Mouse (Mus musculus) frontal cortex, postnatal 25 days (tissue): ENCODE measurements around the gene Hoxd13.

Source experiments
- DNase-seq, 2 experiments: peaks; one replicate each; pipeline ENCODE4 v3.0.0; 2022; ENCODE audit warnings: low spot score in 2 of 2

The Hoxd13 gene

DNA sequence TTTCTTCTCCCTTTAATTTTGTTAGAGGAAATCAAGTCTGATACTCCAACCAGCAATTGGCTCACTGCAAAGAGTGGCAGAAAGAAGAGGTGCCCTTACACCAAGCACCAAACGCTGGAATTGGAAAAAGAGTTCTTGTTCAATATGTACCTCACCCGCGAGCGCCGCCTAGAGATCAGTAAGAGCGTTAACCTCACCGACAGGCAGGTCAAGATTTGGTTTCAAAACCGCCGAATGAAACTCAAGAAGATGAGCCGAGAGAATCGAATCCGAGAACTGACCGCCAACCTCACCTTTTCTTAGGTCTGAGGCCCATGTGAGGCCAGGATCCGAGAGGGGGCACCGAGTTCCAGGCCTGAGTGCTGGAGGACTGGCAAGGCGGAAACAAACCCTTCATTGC lies 26.0 kb downstream of the Hoxd13 start:
- no peak for DNase-seq

DNA sequence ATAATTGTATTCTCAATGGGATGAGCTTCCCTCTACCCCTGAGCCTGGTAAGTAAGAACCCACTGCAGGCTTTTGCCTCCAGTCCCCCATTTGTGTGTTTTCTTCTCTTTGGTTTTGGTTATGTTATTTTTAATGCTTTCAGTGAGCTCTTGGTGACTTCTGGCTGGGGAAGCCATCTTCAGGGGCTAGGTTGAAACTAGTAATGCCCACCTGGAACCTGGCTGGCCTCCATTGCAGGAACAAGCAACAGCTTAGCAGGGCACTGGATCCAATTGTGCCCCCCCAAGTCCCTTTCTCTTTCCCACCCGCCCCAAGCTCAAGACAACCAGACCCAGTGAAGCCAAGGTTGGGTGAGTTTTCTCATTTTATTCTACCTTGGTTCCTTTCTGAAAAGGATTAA lies 27.3 kb downstream of the Hoxd13 start:
- no peak for DNase-seq

DNA sequence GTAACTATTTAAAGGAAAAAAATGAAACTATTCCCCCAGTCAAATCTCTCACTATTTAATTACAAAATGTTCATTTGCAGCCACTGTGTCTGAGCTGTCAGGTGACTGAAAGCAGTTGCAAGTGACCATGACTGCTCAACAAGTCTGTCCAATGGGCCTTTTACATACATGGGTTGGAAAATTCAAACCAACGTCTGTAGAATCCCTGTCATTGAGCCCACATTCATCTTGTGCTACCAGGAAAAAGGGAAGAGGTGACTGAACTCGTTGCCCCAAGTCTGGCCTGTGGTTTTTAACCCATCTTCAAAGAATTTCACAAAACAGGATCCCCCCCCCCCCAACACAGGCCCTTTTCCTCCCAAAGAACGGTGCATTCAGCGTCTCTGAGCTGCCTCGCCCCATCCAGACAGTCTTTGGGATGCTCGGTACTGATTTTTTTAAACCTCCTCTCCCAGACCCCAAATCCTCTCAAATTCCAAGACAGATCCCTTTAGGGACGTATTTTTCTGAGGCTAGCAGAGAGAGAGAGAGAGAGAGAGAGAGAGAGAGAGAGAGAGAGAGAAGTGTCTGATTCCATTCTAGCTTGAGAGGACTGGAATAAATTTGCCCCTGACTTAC lies 27.8 kb downstream of the Hoxd13 start:
- DNase-seq: no peak

DNA sequence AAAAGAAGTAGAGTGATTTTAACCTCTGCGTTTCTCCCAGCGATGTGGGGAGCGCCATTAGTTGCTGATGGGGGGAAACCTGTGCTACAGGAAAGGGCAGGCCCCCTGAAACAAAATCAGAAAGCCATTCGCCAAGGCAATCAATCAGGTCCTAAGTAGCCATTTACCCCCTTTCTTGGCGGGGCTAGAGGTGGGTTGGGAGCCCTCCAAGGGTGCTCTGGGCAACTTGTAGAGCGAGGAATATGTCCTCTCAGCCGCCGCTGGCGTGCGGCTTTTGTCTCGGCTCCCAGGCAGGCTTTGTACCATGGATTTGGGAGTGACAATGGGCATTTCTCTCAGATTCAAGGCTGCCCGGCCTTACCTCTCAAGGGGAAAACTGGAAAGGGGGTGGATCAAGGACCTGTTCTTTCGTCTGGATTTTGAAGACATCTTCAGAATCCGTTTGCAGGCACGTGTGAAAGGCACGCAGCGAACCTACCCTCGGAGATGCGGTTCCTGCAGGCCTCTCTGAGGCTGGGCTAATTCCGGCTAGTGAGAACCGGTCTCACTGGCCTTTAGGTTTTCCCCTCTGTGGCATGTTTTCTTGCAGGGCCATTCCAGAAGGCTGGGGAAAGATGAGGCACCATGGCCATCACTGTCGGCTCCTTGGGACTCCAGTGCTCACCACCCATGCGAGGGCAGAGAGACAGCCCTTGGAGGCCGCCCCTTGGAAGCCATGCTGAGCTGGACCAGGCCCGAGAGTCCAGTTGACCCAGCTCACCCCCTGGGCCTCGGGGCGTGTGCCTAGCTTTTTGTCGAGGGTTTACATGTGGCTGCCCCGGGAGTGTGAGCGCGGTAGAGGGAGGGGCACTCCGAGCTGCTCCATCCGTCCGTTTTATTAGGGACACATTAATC lies 28.6 kb downstream of the Hoxd13 start:
- no peak for DNase-seq

DNA sequence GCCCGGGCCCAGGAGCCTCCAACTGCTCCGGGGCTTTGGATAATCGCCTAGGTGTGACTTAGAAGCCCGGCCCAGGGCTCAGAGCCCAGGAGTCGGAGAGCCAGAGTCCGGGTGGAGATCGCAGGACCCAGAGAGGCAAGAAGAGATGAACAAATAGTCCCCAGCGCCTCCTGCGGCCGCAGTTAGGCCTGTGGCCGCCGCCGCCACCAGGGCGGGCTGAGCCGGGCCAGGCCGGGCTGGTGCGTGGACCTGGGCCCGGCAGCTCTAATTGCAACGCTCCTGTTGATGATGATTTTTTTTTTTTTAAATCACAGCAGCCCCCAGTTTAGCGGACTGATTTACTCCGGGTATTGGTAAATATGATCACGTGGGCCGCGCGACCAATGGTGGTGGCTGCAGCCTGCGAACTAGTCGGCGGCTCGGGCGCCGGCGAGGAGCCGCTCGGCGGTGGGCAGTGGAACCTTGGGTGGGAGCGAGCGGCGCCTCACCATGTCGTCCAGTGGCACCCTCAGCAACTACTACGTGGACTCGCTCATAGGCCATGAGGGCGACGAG lies 29.5 kb downstream of the Hoxd13 start, which contains the start of gene Hoxd9:
Hoxd9 (plus strand) TSS at position 161 of the 555 bp plus-strand sequence.
- no peak for DNase-seq

DNA sequence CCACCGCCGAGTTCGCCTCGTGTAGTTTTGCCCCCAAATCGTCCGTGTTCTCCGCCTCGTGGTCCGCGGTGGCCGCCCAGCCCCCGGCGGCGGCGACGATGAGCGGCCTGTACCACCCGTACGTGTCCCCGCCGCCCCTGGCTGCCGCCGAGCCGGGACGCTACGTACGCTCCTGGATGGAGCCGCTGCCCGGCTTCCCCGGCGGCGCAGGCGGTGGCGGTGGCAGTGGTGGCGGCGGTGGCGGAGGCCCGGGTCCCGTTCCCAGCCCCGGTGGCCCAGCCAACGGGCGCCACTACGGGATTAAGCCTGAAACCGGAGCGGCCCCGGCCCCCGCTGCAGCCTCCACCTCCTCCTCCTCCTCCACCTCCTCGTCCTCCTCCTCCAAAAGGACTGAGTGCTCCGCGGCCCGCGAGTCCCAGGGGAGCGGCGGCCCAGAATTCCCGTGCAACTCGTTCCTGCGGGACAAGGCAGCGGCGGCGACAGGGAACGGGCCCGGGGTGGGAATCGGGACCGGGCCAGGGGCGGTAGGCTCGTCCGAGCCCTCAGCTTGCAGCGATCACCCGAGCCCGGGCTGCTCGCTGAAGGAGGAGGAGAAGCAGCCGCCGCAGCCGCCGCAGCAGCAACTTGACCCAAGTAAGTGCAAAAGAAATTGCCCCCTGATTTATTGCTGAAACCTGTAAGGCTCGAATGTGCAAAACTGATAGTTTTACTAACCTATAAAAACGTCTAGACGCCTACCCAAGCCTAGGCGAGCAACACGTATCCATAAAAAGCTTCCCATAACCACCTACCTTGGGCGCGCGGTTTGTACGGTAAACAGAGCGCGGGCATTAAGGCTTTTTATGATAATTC lies 30.3 kb downstream of the Hoxd13 start:
- DNase-seq: no peak

DNA sequence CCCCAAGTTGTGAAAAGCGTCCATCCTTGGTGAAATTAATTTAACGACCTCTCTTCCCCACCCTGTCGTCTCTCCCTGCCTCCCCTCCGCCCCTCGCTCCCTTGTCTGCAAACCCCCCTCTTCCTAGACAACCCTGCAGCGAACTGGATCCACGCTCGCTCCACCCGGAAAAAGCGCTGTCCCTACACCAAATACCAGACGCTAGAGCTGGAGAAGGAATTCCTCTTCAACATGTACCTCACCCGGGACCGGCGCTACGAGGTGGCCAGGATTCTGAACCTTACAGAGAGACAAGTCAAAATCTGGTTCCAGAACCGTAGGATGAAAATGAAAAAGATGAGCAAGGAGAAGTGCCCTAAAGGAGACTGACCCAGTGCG lies 30.9 kb downstream of the Hoxd13 start:
- no peak for DNase-seq

DNA sequence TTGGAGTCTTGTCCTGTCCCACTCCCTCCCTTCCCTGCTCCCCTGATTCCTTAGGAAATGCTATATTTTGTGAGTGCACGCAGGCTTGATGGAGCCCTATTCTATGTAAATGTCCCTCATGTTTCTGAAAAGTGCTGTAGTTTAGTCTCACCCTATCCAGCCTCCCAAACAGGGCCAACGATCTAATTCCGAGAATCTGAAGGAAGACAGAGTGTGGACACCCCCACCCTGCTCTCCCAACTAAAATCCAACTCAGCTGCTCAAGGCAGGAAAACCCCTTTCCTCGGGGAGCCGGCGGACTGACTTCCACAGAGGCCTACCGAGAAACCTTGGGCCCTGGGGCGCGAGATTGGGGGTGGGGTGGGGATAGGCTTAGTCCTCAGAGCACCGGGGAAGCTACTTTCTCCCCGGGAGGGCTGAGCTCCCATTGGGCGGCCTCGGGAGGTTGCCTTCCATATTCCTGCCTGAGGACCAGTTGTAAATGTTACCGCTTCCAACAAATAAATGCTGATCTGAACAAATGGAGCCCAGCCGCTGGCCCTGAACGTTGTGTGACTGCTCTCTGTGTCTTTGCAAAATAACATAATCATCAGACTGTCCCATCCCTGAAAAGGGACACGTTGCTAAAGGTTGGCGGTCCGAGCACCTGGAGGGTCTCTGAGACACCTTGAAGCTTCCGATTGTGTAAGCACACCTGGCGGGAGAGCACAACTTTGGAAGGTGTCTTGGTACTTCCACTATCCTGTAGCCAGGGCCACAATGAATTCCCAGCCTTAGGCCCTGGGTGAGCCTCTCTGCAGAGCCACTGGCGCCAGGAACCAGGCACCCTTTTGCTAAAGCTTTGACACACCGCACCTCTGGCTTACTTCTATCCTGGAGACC lies 31.8 kb downstream of the Hoxd13 start:
- no peak for DNase-seq

DNA sequence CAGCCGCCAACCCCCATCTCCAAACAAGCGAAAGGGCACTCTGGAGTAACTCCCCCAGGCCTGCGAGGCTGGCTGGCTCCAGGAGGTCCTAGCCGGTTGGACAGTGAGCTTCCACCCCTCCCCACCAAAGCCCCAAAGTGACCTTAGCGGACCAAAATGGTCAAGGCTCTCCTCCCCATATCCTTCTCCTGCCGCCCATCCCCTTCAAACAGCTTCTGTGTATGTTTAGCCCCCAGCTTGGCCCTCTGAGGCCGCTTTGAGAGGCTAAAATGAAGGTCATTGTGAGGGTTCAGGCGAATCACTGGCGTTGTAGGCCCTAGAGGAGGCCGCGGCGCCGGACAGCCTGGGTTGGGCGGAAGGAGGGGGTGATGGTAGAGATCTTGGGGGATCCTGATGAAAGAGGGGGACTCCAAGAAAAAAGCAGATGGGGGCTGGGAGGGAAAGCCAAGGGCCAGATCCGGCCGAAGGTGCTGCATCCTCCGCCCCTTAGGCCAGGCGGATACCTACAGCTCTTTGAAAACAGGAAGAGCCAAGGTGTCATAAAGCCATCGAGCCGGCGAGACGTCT lies 32.5 kb downstream of the Hoxd13 start:
- no peak for DNase-seq

DNA sequence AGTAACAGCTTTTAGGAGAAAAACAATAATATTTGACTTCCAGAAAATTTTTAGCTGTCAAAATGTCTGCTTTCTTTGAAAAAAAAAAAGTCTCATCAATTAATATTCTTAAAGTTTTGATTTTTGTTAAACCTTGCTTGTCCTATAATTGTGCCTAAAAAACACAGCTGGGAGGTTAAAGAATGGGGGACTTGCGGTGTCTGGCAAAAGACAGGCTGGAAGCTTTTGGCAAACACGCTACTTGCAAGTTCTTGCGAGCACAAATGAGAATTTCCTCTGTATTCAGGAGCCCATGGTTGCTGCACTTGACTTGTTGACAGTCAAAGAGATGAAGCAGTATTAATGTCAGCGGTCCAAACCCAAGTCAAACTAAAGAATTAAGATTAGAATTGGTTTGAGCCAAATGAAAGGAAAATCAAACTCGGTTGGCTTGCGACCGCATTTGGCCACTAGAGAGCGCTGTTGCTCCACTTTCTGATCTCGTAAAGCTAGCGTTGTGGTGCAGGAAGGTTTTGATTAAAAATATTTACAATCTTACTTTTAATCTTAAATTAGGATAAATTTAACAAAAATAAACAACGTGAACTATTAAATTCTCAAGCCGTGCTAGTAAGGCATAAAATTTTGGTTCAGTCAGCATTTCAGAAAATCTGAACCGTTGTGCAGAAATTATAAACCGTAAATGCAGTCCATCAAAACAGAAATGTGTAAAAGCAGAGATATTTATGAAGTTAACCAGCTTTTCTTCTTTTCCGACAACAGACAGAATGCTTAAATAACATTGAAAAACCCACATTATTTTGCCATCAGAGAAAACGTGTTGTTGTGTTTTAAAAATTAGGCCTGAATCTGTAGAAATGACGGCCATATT lies 34.1 kb downstream of the Hoxd13 start:
- peak; percentile 78 to 79 for DNase-seq

DNA sequence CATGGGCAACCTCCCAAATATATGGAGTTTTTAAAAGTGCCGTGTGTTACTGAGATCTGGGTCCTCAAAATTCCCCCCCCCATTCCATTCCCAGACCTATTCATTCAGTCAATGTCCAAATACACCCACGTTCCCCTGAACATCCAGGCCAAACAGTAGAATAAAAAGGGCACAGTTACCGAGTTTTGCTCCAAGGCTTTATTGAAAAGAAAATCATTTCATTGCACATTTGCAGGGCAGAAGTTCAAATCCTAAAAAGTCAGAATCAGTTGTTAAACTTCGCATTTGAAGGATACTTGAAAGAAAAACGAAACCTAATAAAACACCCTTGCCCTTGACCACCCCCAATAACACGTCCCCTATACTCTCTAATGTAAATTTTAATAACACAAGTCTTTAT lies 34.7 kb downstream of the Hoxd13 start:
- DNase-seq: no peak

DNA sequence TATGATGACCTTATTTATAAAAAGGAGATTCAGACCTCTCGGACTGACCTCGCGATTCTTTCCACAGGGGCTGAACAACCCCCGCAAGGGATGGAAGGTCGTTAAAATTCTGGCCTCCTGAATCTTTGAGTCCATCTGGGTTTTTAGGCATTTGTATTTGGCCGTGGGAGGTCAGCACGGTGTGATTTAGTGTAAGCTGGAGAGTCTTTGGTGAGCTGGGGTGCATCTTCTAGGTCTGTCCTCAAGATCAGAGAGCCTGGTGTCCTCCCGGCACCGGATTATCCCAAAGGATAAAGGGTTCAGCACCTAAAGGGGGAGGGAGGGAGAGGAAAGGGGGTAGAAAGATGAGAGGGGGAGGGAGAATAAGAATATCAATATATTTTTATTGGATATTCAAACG lies 35.2 kb downstream of the Hoxd13 start:
- DNase-seq: no peak

DNA sequence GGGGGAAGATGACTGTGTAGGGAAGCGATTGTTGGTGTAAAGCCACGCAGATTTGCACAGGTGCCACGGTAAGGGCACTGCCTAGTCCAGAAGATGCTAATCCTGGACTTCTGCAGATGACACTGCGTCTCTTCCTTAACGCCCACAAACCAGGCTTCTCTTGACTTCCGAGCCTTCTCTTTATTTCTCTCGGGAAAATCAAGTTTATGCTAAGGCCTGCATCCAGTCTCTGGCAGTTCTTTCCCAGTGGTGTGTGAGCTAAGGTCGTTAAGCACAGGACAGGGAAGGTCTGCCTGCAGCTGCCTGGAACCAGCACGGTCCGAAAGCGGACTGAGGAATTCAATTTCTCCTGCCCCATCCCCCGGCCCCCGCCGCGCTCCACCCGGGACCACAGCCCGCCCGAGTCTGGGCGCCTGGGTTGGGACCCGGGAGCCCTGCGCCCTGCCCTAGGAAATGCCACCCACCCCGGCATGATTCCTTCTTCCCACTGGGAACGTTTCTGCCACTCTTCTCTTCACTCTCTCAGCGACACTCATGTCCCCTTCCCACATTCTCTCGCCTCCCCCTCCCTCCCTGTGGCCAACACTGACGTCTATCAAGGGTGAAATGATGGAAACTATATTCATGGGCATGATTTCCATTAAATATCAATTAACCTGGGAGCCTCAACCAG lies 35.7 kb downstream of the Hoxd13 start:
- DNase-seq: no peak

DNA sequence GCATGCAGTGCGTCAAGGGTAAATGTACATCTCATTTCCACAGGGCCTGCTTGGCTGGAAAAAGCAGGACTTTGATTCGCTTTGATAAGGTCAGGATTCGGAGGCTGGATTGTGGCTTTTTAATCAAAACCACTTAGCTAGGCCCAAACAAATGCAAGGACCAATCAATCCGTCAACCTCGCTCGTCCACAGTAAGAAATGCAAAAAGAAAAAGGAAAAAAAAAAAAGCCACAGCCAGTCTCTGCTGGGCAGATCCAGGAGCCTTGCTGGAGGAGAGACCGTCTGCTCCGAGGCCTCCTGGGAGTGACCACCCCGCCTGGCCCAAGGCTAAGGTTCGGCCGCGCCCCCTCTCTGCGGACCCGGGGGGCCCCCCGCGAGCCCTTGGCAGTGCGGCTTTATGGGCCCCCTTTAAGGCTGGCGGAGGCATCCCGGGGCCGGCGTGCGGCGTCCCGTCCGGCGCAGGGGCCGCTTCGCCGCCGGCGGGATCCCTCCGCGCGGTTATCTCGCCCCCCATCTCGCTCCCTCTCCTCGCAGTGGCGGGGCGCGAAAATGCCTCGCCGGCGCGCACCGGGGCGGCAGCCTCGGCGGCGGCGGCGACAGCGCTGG lies 36.4 kb downstream of the Hoxd13 start, which contains the start of gene Hoxd8:
Hoxd8 (plus strand) TSS at position 223 of the 606 bp plus-strand sequence.
- DNase-seq: no peak

DNA sequence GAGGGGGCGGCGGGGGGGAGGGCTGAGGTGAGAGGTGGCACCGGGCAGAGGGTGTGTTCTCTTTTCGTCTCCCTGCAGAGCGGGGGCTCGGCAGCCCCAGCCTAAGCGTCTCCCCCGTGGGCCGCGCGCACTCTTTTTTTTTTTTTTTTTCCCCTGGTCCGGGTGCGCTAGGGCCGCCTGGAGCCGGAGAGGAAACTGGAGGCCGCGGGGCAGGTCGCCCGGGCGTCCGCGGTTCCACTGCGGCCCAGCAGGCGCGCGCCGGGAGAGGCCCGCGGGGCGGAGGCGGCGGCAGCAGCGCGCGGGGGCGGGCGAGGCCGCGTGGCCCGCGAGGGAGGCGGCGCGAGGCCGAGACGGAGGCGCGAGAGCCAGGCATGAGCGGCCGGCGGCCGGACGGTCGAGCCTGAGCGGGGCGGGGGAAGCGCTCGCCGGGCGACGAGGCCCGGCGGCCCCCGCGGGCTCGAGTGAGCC lies 36.9 kb downstream of the Hoxd13 start:
- no peak for DNase-seq

DNA sequence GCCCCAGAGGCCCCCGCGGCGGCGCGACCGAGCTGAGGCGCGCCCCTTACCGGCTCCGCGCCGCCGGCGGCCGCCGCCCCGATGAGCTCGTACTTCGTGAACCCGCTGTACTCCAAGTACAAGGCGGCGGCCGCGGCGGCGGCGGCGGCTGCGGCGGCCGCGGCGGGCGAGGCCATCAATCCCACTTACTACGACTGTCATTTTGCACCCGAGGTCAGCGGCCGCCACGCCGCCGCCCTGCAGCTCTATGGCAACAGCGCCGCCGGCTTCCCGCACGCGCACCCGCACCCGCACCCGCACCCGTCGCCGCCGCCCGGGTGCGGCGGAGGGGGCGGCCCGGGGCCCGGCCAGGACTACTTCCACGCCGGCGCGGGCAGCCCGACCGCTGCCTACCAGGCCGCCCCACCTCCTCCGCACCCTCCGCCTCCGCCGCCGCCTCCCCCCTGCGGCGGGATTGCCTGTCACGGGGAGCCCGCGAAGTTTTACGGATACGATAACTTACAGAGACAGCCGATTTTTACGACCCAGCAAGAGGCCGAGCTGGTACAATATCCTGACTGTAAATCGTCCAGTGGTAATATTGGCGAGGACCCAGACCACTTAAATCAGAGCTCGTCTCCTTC lies 37.5 kb downstream of the Hoxd13 start:
- DNase-seq: no peak

DNA sequence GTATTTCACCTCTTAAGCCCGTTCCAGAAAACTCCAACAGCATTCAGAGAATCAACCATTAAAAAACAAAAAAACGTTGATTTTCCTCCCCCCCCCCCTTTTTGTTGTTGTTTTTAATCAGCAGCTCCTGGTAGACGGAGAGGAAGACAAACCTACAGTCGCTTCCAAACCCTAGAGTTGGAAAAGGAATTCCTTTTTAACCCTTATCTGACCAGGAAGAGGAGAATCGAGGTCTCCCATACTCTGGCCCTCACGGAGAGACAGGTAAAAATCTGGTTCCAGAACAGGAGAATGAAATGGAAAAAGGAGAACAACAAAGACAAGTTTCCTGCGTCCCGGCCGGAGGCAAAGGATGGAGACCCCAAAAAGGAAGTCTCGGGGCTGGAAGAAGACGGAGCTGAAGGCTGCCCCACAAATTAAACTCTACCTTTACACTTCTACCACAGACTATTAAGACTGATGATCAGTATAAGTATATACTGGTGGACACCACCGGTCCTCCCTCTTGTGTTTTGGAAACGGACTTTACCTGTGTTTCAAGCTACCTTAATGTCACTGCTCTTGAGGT lies 38.4 kb downstream of the Hoxd13 start:
- DNase-seq: no peak

DNA sequence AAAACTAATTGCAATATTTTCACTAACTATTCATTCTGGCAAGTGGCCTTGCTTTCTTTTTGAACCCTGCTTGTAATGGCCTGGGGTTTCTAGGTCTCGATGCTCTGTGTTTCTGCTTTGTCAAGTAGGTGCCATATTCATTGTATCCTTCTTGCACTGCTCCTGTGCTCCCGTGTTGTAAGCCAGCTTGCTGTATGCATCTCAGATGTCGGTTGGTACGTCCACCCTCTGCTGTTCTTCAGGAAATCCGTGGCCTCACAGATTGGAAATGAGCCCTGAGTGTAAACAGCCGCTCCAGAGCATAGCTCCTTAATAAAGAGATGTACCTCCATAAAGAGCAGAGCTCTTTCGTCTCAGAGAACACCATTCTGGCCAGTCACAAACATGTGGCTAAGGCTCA lies 39.5 kb downstream of the Hoxd13 start:
- DNase-seq: no peak
